Comparison of ENCODE assay signal across 12 mouse cellular contexts in genomic region chr4:97584445-97585130, GRCm38 (mm10).
DNase-seq lines count a peak whose midpoint lies in the region; ATAC-seq and TF ChIP-seq lines count a peak whose summit lies in the region.
"Had no signal": no experiment of that assay in that cellular context is flagged by ENCODE, and none has a peak within 500 bp of the region (broad histone marks: within the 10 kb centered on the region; RNA-seq: fewer than 3 reads in every experiment).

No protein-coding gene starts in this region.

- H3K27ac ChIP-seq in neural tube, embryonic 12.5 days = no peak overlapping the region
- peak overlapping the region; percentile 96 for H3K27ac ChIP-seq in forebrain, embryonic 14.5 days (ENCODE audit: low read depth, low read length)
- no peak overlapping the region for H3K27ac ChIP-seq in limb, embryonic 13.5 days
- H3K27ac ChIP-seq in kidney, adult 2 months (ENCODE audit: insufficient read depth, low read depth, low read length) = no peak overlapping the region
- H3K27ac ChIP-seq: liver, embryonic 15.5 days had no signal

- H3K4me2 ChIP-seq in neural tube, embryonic 12.5 days (replicated peaks) = peak overlapping the region; percentile 46
- H3K4me2 ChIP-seq in forebrain, embryonic 14.5 days (ENCODE audit: low read length) = peak overlapping the region; percentile 56
- H3K4me2 ChIP-seq in limb, embryonic 13.5 days (replicated peaks) = peak overlapping the region; percentile 50
- H3K4me2 ChIP-seq: liver, embryonic 15.5 days had no signal

- H3K36me3 ChIP-seq in neural tube, embryonic 12.5 days = no peaks in the 10 kb centered on the region
- no peaks in the 10 kb centered on the region for H3K36me3 ChIP-seq in forebrain, embryonic 14.5 days (ENCODE audit: control insufficient read depth, insufficient read depth, low read length)
- no peaks in the 10 kb centered on the region for H3K36me3 ChIP-seq in limb, embryonic 13.5 days
- H3K36me3 ChIP-seq in kidney, adult 2 months (ENCODE audit: control insufficient read depth, insufficient read depth, low read length) = no peaks in the 10 kb centered on the region
- H3K36me3 ChIP-seq: liver, embryonic 15.5 days had no signal

- peaks cover 5% of the 10 kb centered on the region for H3K4me1 ChIP-seq in neural tube, embryonic 12.5 days
- H3K4me1 ChIP-seq in forebrain, embryonic 14.5 days (ENCODE audit: control insufficient read depth, insufficient read depth, low read length) = peaks cover 15% of the 10 kb centered on the region
- peaks cover 36% of the 10 kb centered on the region for H3K4me1 ChIP-seq in limb, embryonic 13.5 days
- peaks cover 3% of the 10 kb centered on the region; the same call in 1 of the 2 replicates for H3K4me1 ChIP-seq in kidney, adult 2 months (ENCODE audit: control insufficient read depth, insufficient read depth, low read length)
- H3K4me1 ChIP-seq: liver, embryonic 15.5 days had no signal

- no peaks in the 10 kb centered on the region for H3K27me3 ChIP-seq in neural tube, embryonic 12.5 days (replicated peaks)
- H3K27me3 ChIP-seq in forebrain, embryonic 14.5 days (replicated peaks; ENCODE audit: control insufficient read depth, insufficient read depth, low read length) = no peaks in the 10 kb centered on the region
- peaks cover 22% of the 10 kb centered on the region for H3K27me3 ChIP-seq in limb, embryonic 13.5 days
- no peaks in the 10 kb centered on the region; the same call in 1 of the 2 replicates for H3K27me3 ChIP-seq in kidney, adult 2 months (replicated peaks; ENCODE audit: control insufficient read depth, insufficient read depth, low read length)
- H3K27me3 ChIP-seq: liver, embryonic 15.5 days had no signal

- no peaks in the 10 kb centered on the region for H3K9me3 ChIP-seq in neural tube, embryonic 12.5 days
- H3K9me3 ChIP-seq in forebrain, embryonic 14.5 days (replicated peaks; ENCODE audit: control insufficient read depth, low read length) = no peaks in the 10 kb centered on the region
- no peaks in the 10 kb centered on the region for H3K9me3 ChIP-seq in limb, embryonic 13.5 days
- H3K9me3 ChIP-seq: liver, embryonic 15.5 days had no signal

- no peak for TF ChIP-seq POLR2A in kidney, adult 2 months (IDR thresholded peaks at IDR 0.05; ENCODE audit: low read depth, low read length)

- TF ChIP-seq CTCF in kidney, adult 2 months (conservative IDR thresholded peaks at IDR 0.05; ENCODE audit: insufficient read depth, insufficient read length, low read depth, low read length) = no peak

- ATAC-seq in neural tube, embryonic 12.5 days (ENCODE audit: low FRiP score, low read depth) = no peak
- 0 out of 2 replicates have a peak, but pooled peaks have one; percentile 30 for ATAC-seq in forebrain, embryonic 14.5 days
- ATAC-seq in limb, embryonic 13.5 days (ENCODE audit: low FRiP score, low read depth) = no peak

- 0 out of 2 replicates have a peak overlapping the region, but pooled peaks have one; percentile 29 for H3K9ac ChIP-seq in neural tube, embryonic 12.5 days
- H3K9ac ChIP-seq in forebrain, embryonic 14.5 days (ENCODE audit: low read length) = peak overlapping the region; percentile 80
- H3K9ac ChIP-seq in limb, embryonic 13.5 days = 0 out of 2 replicates have a peak overlapping the region, but pooled peaks have one; percentile 13
- H3K9ac ChIP-seq: liver, embryonic 15.5 days had no signal

- H3K4me3 ChIP-seq in neural tube, embryonic 12.5 days = peak overlapping the region; percentile 8; the same call in 1 of the 2 replicates
- H3K4me3 ChIP-seq in forebrain, embryonic 14.5 days (ENCODE audit: low read depth, low read length) = peak overlapping the region; percentile 37
- H3K4me3 ChIP-seq in limb, embryonic 13.5 days = peak overlapping the region; percentile 2; the same call in 1 of the 2 replicates
- H3K4me3 ChIP-seq in kidney, adult 2 months (ENCODE audit: insufficient read depth, low read depth, low read length) = no peak overlapping the region
- H3K4me3 ChIP-seq: liver, embryonic 15.5 days had no signal

- no peak for DNase-seq in neural tube, embryonic 10.5 days (ENCODE audit: extremely low spot score, low spot score)
- DNase-seq in forebrain, embryonic 14.5 days (ENCODE audit: low spot score) = peak; percentile 73
- peak; percentile 48 for DNase-seq in retina, embryonic 14.5 days (ENCODE audit: low spot score)
- no peak for DNase-seq in kidney, adult 18-20 months
- DNase-seq in embryo, embryonic 10 days (ENCODE audit: low spot score) = no peak
- no peak for DNase-seq in kidney, adult 2 months
- DNase-seq: heart, adult 18-20 months; right cerebral cortex, postnatal 4 days; thymus, postnatal 14 days had no signal

- 37% methylated on average over 9 of the region's 9 CpGs for WGBS in neural tube, embryonic 12.5 days
- 4% methylated on average over 9 of the region's 9 CpGs for WGBS in forebrain, embryonic 14.5 days
- 26% methylated on average over 9 of the region's 9 CpGs for WGBS in limb, embryonic 13.5 days
- 79% methylated on average over 9 of the region's 9 CpGs for WGBS in kidney, adult 2 months

Comparison
In these comparisons a context has a peak if more than half of its experiments do, and no peak if none do; other contexts are left out.
1. H3K9ac ChIP-seq: peak in every context shown above with its lines; median percentile 80 in forebrain, embryonic 14.5 days; 29 in neural tube, embryonic 12.5 days; 13 in limb, embryonic 13.5 days.
2. DNase-seq: peak in forebrain, embryonic 14.5 days (single experiment) and retina, embryonic 14.5 days (single experiment); none in neural tube, embryonic 10.5 days (single experiment), kidney, adult 18-20 months (single experiment), embryo, embryonic 10 days (single experiment) and kidney, adult 2 months (single experiment).
3. Peak in every context shown above with its lines, with median percentiles within 50 percentile points of each other: H3K4me2 ChIP-seq.